Mouse (Mus musculus): Measurements from ENCODE around the gene Zscan29.
"Not testable (repeated sequence)": the region's sequence is repeated elsewhere in the genome, so short reads cannot be mapped to it uniquely, and the experiment has no call there.

Zscan29 gene

DNA sequence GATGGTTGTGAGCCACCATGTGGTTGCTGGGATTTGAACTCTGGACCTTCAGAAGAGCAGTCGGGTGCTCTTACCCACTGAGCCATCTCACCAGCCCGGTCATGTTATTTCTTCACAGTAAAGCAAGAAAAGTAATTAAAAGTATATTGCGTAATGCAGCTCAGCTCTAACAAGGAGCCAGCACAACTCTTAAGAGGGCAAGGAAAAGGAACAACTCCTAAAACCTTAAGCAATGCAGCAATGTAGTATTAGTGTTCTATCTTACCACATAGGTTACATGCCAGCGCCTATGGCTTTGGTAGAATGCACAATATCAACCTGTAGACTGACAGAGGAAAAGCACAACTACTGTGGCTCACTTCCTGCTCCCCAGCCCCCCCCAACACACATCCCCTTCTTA lies 33.6 kb downstream of the Zscan29 start:
- DNase-seq (ENCODE audit: low read depth, low spot score): no peak

DNA sequence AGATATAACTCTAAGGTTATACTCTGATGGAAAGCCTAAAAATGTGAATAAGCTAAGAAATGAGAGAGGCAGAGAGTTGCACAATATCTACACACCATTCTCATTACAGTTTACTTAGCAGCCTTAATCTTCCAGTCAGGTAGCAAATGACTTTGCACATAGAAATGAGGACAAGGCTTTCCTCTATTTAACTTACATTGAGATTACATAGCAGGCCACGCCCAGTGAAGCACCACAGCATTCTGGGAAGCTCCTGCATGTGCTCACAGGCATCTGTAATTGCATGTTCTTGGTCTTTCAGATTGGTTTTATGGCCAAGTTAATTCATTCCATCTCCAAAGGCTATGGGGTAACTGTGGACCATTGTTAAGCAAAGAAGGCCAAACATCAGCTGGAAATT lies 38.1 kb downstream of the Zscan29 start:
- DNase-seq (ENCODE audit: low read depth, low spot score): no peak

DNA sequence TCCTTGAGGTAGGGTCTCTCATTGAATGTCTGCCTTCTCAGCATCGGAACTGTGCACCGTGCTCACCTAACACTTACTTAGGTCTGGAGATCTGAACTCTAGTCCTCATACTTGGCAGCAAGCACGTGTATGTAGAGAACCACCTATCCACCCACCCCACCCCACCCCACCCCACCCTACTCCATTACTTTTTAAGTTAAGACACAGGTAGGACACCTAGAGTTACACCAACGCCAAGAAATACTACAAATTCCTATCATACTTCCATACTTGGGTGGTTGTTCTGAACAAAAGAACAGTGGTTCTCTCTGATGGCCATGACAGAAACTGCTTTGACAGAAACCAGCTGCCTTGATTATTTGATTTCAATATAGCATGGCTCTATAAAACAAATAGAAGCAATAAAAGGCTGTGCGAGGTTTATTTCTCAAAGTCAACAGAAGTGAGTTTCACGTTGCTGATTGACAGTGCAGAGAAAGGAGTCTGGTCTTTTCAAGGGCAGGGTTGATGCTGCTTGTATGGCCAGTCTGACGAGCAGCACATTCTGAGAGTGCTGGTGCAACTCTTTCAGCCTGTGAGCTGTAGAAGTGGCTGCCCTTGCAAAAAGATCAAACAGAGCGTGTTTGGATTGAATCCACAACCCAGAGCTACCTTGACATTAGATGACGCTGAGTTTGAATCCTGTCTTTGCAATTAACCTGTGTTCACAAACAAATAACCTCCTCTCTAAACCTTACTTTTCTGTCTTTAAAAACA lies 41.9 kb downstream of the Zscan29 start:
- no peak for DNase-seq (ENCODE audit: low read depth, low spot score)

DNA sequence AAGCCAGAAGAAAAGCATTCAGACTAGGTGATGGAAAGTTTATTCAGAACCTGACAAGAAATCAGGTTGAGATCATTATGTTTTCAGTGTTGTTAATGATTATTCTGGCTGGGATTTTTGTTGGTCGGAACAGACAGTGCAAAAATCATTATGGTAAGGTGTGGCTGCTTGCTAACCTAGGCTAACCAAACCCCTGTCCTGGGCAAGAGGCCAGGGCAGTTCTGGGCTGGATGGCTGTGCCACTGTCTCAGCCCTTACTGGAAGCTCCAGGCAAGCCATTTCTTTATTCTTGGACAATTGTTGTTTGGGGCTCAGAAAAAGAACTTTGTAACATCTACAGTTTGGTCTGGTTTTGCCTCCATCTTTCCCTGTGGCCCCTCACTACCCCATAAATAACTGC lies 43.4 kb downstream of the Zscan29 start:
- no peak for DNase-seq (ENCODE audit: low read depth, low spot score)

DNA sequence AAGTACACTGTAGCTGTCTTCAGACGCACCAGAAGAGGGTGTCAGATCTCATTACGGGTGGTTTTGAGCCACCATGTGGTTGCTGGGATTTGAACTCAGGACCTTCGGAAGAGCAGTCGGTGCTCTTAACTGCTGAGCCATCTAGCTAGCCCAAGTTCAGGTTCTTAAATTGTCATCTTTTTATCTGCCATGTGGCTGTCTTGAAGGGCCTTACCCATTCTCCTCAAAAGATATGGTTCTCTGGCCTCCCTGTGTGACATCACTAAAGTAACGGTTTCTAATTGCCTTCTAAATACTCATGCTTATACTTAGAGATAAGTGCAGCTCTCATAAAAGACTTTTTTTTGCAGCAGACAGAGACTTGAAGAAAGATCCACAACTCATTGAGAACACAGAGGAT lies 44.6 kb downstream of the Zscan29 start:
- DNase-seq (ENCODE audit: low read depth, low spot score): not testable (repeated sequence)

DNA sequence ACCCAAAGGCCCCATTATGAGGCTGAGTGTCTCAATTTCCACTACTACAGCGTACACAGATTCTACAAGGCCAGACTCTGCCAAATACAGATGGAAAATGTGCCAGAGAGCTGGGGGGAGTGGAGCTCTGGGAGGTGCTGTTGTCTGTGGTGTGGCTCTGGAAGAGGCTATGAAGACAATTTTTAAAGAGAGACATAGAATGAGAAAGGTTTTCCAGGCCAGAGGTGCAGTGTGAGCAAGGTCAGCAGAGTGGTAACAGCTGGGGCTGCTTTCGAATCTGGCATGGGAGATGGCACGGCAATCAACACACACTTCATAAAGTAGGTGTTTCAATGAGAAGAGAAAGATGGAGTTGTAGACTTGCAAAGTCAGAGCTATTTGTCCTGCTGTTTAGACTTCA lies 51.7 kb downstream of the Zscan29 start:
- DNase-seq (ENCODE audit: low read depth, low spot score): no peak

DNA sequence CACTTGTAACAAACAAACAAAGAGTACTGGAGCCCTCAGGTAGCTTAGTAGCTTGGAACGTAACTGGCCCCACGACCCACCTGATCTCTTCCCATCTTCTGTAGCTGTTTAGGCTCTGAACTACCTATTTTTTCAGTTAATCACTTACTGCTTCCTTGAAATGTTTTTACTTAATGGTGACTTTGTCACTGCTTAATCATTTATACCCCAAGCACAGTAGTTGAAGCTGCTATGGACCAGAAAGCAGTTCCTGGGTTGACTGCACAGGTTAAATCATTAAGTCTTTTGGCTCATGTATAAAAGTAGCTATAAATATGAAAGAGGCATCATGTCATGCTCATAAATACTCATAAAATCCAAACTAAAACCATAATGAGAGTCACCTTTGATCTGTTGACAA lies 55.5 kb downstream of the Zscan29 start:
- DNase-seq (ENCODE audit: low read depth, low spot score): no peak

DNA sequence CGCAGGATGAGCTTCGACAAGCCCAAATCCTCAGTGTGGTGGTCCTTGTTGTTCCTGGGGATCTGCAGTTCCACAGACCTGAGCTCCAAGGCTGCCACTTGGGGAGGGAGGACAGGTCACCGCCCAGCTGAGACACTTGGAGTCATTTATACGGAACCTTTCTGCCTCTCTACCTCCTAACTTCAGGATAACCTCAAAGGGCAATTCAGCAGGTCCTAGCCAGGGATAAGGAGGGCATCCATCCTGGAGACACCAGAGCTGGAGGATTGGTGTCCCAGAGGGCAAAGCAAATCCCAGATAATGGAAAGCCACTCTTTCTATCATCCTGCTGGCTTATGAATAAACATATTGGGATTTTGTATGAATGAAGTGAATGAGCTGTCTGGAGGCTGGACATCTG lies 61.2 kb downstream of the Zscan29 start, which contains the start of gene Tgm7:
Tgm7 (minus strand) TSS at position 101 of the 400 bp plus-strand sequence.
- DNase-seq (ENCODE audit: low read depth, low spot score): no peak

All from embryo, embryonic 11.5 days (tissue).